Mouse (Mus musculus) CH12.LX (cell line): Measurements from ENCODE around the gene Brinp2. TPM values are rescaled to one million over a fixed set of nuclear protein-coding genes. Genes with fewer than 3 reads are reported as not detected.

Experiments
- DNase-seq: peaks from one replicate; pipeline ENCODE4 v3.0.0-alpha.2; 2013; ENCODE audit errors: extremely low read depth
- H3K27ac ChIP-seq: 2 replicates; pipeline ENCODE4 v1.5.1; 2012; ENCODE audit warnings: low read depth, mild to moderate bottlenecking, control low read depth, moderate library complexity; ENCODE audit not compliant: insufficient read depth
- H3K27me3 ChIP-seq: replicated peaks from 2 replicates; pipeline ENCODE3; 2012; ENCODE audit warnings: inconsistent platforms
- H3K36me3 ChIP-seq, 2 experiments: replicated peaks in 1 of 2; 2 replicates each; pipeline versions ENCODE3 to v1.6.1; 2012; ENCODE audit warnings: inconsistent platforms in 1 of 2, low read length in 1 of 2, mild to moderate bottlenecking in 1 of 2, mixed read lengths in 1 of 2, moderate library complexity in 1 of 2; ENCODE audit not compliant: control insufficient read depth in 1 of 2, insufficient read depth in 1 of 2
- H3K4me1 ChIP-seq, 2 experiments: 2 replicates each; pipeline ENCODE4 v1.6.1; 2012; ENCODE audit warnings: inconsistent platforms in 1 of 2, moderate library complexity in 1 of 2; ENCODE audit not compliant: insufficient read depth in 2 of 2, control insufficient read depth in 1 of 2
- H3K4me2 ChIP-seq: 2 replicates; pipeline ENCODE4 v1.6.1; 2012; ENCODE audit warnings: low read depth, mild to moderate bottlenecking, control low read depth; ENCODE audit not compliant: poor library complexity, insufficient read depth, severe bottlenecking
- H3K4me3 ChIP-seq, 3 experiments: fragments of 150-350 bp in 1 of 3; sonication (generic) in 1 of 3; replicated peaks in 1 of 3; 2 replicates each; pipeline versions ENCODE3 to v1.5.1; 2011 to 2012; ENCODE audit warnings: low read depth in 2 of 3, low read length in 2 of 3, mild to moderate bottlenecking in 2 of 3, moderate library complexity in 2 of 3, control low read depth in 1 of 3, improper control_type of control experiment in 1 of 3, inconsistent platforms in 1 of 3, mixed read lengths in 1 of 3; ENCODE audit not compliant: poor library complexity in 1 of 3
- H3K79me2 ChIP-seq: replicated peaks from 2 replicates; pipeline ENCODE4 v1.6.1; 2012; ENCODE audit warnings: mild to moderate bottlenecking, moderate library complexity; ENCODE audit not compliant: control insufficient read depth, poor library complexity, insufficient read depth, severe bottlenecking; ENCODE audit errors: extremely low read depth
- H3K9ac ChIP-seq: 2 replicates; pipeline ENCODE4 v1.6.1; 2012; ENCODE audit warnings: low read depth, mild to moderate bottlenecking, control low read depth, moderate library complexity; ENCODE audit not compliant: insufficient read depth
- H3K9me3 ChIP-seq: replicated peaks from 2 replicates; pipeline ENCODE3; 2012; ENCODE audit warnings: low read length, inconsistent platforms, mixed read lengths
- CTCF ChIP-seq, 2 experiments: IDR thresholded peaks in 1 of 2; conservative IDR thresholded peaks in 1 of 2; 2 replicates each; pipeline ENCODE4 v1.5.1; 2011 to 2012; ENCODE audit warnings: low read depth in 2 of 2, low read length in 2 of 2, improper control_type of control experiment in 1 of 2, inconsistent platforms in 1 of 2, mild to moderate bottlenecking in 1 of 2, moderate library complexity in 1 of 2
- ELF1 ChIP-seq: IDR thresholded peaks from 2 replicates; pipeline ENCODE4 v1.6.1; 2014; ENCODE audit warnings: low read depth, mild to moderate bottlenecking, inconsistent platforms, low read length, improper control_type of control experiment
- GABPA ChIP-seq: IDR thresholded peaks from 2 replicates; pipeline ENCODE4 v1.6.1; 2012; ENCODE audit warnings: low read depth, low read length, improper control_type of control experiment, inconsistent platforms; ENCODE audit not compliant: insufficient replicate concordance
- JUN ChIP-seq: IDR thresholded peaks from 2 replicates; pipeline ENCODE4 v1.6.1; 2011; ENCODE audit warnings: low read depth, mild to moderate bottlenecking, low read length, improper control_type of control experiment, moderate library complexity; ENCODE audit not compliant: insufficient read depth
- KAT2A ChIP-seq: IDR thresholded peaks from 2 replicates; pipeline ENCODE4 v1.6.1; 2012; ENCODE audit warnings: low read length, improper control_type of control experiment, inconsistent platforms; ENCODE audit not compliant: insufficient replicate concordance
- MAX ChIP-seq: IDR thresholded peaks from 2 replicates; pipeline ENCODE4 v1.6.1; 2011; ENCODE audit warnings: low read length, improper control_type of control experiment
- MAZ ChIP-seq: IDR thresholded peaks from 2 replicates; pipeline ENCODE4 v1.6.1; 2012; ENCODE audit warnings: low read depth, mild to moderate bottlenecking, inconsistent platforms, low read length, improper control_type of control experiment, moderate library complexity
- MEF2A ChIP-seq: IDR thresholded peaks from 2 replicates; pipeline ENCODE4 v1.6.1; 2014; ENCODE audit warnings: low read depth, mild to moderate bottlenecking, inconsistent platforms, low read length, improper control_type of control experiment, borderline replicate concordance
- MYC ChIP-seq: IDR thresholded peaks from 2 replicates; pipeline ENCODE4 v1.6.1; 2011; ENCODE audit warnings: low read depth, mild to moderate bottlenecking, improper control_type of control experiment, low read length
- PAX5 ChIP-seq: IDR thresholded peaks from 2 replicates; pipeline ENCODE4 v1.6.1; 2012; ENCODE audit warnings: low read length, inconsistent platforms, mixed read lengths
- POLR2A ChIP-seq: IDR thresholded peaks from 2 replicates; pipeline ENCODE4 v1.6.1; 2011; ENCODE audit warnings: low read depth, mild to moderate bottlenecking, improper control_type of control experiment, low read length
- POLR2AphosphoS2 ChIP-seq: IDR thresholded peaks from 2 replicates; pipeline ENCODE4 v1.6.1; 2011; ENCODE audit warnings: low read depth, low read length, improper control_type of control experiment
- RAD21 ChIP-seq: IDR thresholded peaks from 2 replicates; pipeline ENCODE4 v1.6.1; 2011; ENCODE audit warnings: low read depth, mild to moderate bottlenecking, low read length, improper control_type of control experiment, moderate library complexity
- RCOR1 ChIP-seq: conservative IDR thresholded peaks from 2 replicates; pipeline ENCODE4 v1.6.1; 2012; ENCODE audit warnings: low read depth, mild to moderate bottlenecking, inconsistent platforms, low read length, improper control_type of control experiment
- SIN3A ChIP-seq: IDR thresholded peaks from 2 replicates; pipeline ENCODE4 v1.6.1; 2012; ENCODE audit warnings: low read length, improper control_type of control experiment, inconsistent platforms
- SMC3 ChIP-seq: IDR thresholded peaks from 2 replicates; pipeline ENCODE4 v1.6.1; 2011; ENCODE audit warnings: low read depth, low read length, improper control_type of control experiment
- TBP ChIP-seq: conservative IDR thresholded peaks from 2 replicates; pipeline ENCODE4 v1.6.1; 2011; ENCODE audit warnings: low read depth, low read length, improper control_type of control experiment
- TCF12 ChIP-seq: IDR thresholded peaks from 2 replicates; pipeline ENCODE4 v1.6.1; 2014; ENCODE audit warnings: low read depth, mild to moderate bottlenecking, inconsistent platforms, low read length, improper control_type of control experiment
- USF2 ChIP-seq: conservative IDR thresholded peaks from 2 replicates; pipeline ENCODE4 v1.6.1; 2011; ENCODE audit warnings: low read depth, low read length, improper control_type of control experiment
- ZC3H11A ChIP-seq: IDR thresholded peaks from 2 replicates; pipeline ENCODE4 v1.6.1; 2012; ENCODE audit warnings: low read depth, mild to moderate bottlenecking, inconsistent platforms, low read length, improper control_type of control experiment
- dilution Hi-C: fragments of 300-500 bp; cut with MboI; formaldehyde crosslinking; loops from 2 replicates; pipeline ENCODE4 v1.14.3; 2020; ENCODE audit warnings: low sequenced_read_pairs; ENCODE audit not compliant: extremely low pct_unique_long_range_greater_than_20kb, extremely low pct_ligation_motif_present
- in situ Hi-C: fragments of 300-500 bp; cut with MboI; formaldehyde crosslinking; loops from 3 replicates; pipeline ENCODE4 v1.14.3; 2019; ENCODE audit warnings: low sequenced_read_pairs, low pct_ligation_motif_present, low pct_unique_long_range_greater_than_20kb, mixed read lengths
- polyA plus RNA-seq: library from polyadenylated mRNA; unstranded; fragments of >175 nt; gene quantifications from 2 replicates; pipeline ENCODE4 v1.2.1, GENCODE M21; 2012; ENCODE audit warnings: low read depth; ENCODE audit not compliant: insufficient read length
- total RNA-seq, 2 experiments: library from RNA; depleted of rRNA; stranded (reverse); fragments of 300-350 nt in 1 of 2; fragments of >200 nt in 1 of 2; gene quantifications; 2 replicates each; pipeline ENCODE4 v1.2.3; 2012 to 2014

The Brinp2 gene
- total and polyA plus RNA-seq, 3 experiments, result 0.04 to 0.26 (median 0.05) TPM

GRCm38 (mm10) chr1:158218294-158218693 is 137.8 kb downstream of the Brinp2 start:
- no peak for DNase-seq
- Histone ChIP-seq H3K9me3 (no peaks in the 10 kb centered on the region), H3K4me2 (no peak overlapping the region), H3K36me3 (no peaks in the 10 kb centered on the region), H3K79me2 (no peaks in the 10 kb centered on the region), H3K4me1 (peaks cover 0 to 48% of the 10 kb centered on the region in 2 experiments; a peak in 2 of 4 replicates), H3K27me3 (no peaks in the 10 kb centered on the region), H3K27ac (no peak overlapping the region), H3K4me3 (no peak overlapping the region), H3K9ac (no peak overlapping the region)
- TF ChIP-seq KAT2A, result no peak
- TF ChIP-seq TCF12, result no peak
- no peak for TF ChIP-seq SMC3
- no peak for TF ChIP-seq CTCF (conservative IDR thresholded peaks at IDR 0.05 in 1 of 2, IDR thresholded peaks at IDR 0.05 in 1 of 2; ENCODE audit: low read depth in 2 of 2, low read length in 2 of 2)
- no peak for TF ChIP-seq ZC3H11A
- no peak for TF ChIP-seq MEF2A
- TF ChIP-seq RAD21, result no peak
- TF ChIP-seq USF2, result no peak
- no peak for TF ChIP-seq MAZ
- TF ChIP-seq POLR2AphosphoS2, result no peak
- TF ChIP-seq RCOR1, result no peak
- TF ChIP-seq ELF1, result no peak
- TF ChIP-seq MAX, result no peak
- no peak for TF ChIP-seq PAX5
- no peak for TF ChIP-seq GABPA
- no peak for TF ChIP-seq MYC
- dilution Hi-C loops (no loop called here), in situ Hi-C loops (no loop called here)

- Histone ChIP-seq H3K27me3 (no peaks in the 10 kb centered on the region), H3K27ac (no peak overlapping the region), H3K4me3 (no peak overlapping the region), H3K36me3 (no peaks in the 10 kb centered on the region), H3K4me1 (peaks cover 0 to 34% of the 10 kb centered on the region in 2 experiments; a peak in 2 of 4 replicates), H3K9ac (no peak overlapping the region), H3K79me2 (no peaks in the 10 kb centered on the region), H3K9me3 (no peaks in the 10 kb centered on the region), H3K4me2 (no peak overlapping the region)
- dilution Hi-C loops, result no loop called here
- no peak for DNase-seq
- TF ChIP-seq POLR2A, result no peak
- TF ChIP-seq TBP, result no peak
- no peak for TF ChIP-seq SMC3
- no peak for TF ChIP-seq SIN3A
- TF ChIP-seq ZC3H11A, result no peak
- no peak for TF ChIP-seq JUN
- no peak for TF ChIP-seq MAX
- in situ Hi-C loops, result no loop called here
Observed at GRCm38 (mm10) chr1:158215581-158215980, 140.5 kb downstream of the Brinp2 start.
